Mouse (Mus musculus): ENCODE results near the gene Dnajb12. TPM values are rescaled to one million over a fixed set of nuclear protein-coding genes. Genes with fewer than 3 reads are reported as not detected.
"Not testable (repeated sequence)": the region's sequence is repeated elsewhere in the genome, so short reads cannot be mapped to it uniquely, and the experiment has no call there.

The Dnajb12 gene
- polyA plus RNA-seq, 1 experiment from 2014 or later = 27.3 TPM

DNA sequence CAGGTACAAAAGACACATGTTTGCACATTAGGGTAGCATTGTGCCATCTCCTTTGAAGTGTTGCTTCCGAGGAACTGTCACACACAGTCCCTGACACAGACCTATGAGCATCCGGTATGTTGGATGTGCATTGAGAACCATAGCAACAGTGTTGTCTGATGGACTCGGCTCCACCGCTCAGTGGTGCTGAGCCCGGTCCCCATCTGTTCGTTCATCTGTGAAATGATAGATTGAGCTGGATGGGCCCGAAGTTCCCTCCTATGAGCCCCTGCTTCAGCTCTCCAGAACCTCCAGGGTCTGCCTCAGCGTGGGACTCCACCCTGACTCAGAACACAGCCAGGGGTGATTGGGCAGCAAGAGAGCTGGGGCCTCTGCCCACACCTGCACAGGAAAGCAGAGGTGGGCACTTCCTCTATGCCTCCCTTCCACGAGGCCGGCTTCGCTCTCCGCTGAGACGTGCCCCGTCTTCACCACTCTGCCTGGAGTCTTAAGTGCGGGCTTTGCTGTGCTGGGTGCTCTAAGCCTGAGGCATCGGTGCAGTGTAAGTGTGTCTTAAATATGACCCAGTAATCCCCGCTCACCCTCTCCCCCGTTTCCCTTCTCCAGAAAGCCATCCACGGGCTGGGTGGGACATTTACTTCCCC is 15.0 kb upstream of the Dnajb12 start:
- no peak overlapping the region for H3K4me3 ChIP-seq (ENCODE audit: low read depth, low read length)
- no peak for DNase-seq (ENCODE audit: low spot score)
- no peaks in the 10 kb centered on the region for H3K9me3 ChIP-seq (ENCODE audit: control insufficient read depth, low read length)
- no peak overlapping the region for H3K9ac ChIP-seq (ENCODE audit: low read length)
- H3K36me3 ChIP-seq (ENCODE audit: control insufficient read depth, insufficient read depth, low read length) = no peaks in the 10 kb centered on the region
- H3K4me1 ChIP-seq (ENCODE audit: control insufficient read depth, insufficient read depth, low read length) = no peaks in the 10 kb centered on the region; the same call in none of the 2 replicates
- ATAC-seq (ENCODE audit: insufficient read depth, low FRiP score, low TSS enrichment) = no peak
- 60% methylated on average over 19 of the region's 19 CpGs for WGBS
- no peak overlapping the region for H3K4me2 ChIP-seq (ENCODE audit: low read depth)
- no peaks in the 10 kb centered on the region for H3K27me3 ChIP-seq (ENCODE audit: control insufficient read depth, insufficient read depth, low read length)
- H3K27ac ChIP-seq (ENCODE audit: low read depth, low read length) = no peak overlapping the region

DNA sequence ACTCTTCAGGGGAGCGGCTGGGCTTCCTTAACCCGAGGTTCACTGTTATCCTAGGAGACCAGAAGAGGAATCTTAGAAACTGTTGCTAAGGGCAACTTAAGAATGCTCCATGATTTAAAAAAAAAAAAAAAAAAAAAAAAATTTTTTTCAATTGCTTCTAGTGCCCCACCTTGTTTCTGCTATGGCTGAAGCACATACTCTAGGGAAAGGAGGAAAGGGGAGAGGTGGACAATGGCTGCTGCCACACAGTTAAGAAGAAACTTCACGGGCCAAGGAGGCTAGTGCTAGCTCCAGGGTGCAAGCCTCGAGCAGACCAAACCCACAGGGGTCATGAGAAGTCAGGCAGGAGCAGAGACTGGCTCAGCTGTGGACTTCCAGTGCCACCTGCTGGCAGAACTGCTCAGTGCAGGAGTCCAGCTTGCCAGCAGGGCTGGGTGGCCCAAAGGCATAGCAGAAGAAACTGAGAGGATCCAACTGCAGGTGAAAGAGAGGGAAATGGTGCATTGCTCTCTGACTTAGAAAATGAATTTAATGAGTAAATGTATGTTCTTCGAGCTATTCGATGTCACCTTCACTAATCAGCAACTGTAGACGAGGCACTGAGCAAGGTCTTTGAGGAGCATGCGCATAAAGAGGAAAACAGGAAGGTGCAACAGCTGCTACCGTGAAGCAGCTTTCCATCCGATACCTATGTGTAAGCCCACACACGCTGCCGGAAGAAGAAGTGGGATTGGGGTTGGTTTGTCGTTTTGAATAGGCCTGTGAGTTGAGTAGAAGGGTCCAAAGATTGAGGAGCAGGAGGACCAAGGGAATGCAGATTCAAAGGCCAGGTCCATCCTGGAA is 14.3 kb upstream of the Dnajb12 start:
- H3K36me3 ChIP-seq (ENCODE audit: control insufficient read depth, insufficient read depth, low read length) = no peaks in the 10 kb centered on the region
- no peaks in the 10 kb centered on the region; the same call in none of the 2 replicates for H3K4me1 ChIP-seq (ENCODE audit: control insufficient read depth, insufficient read depth, low read length)
- peak; percentile 74; the same call in 1 of the 2 replicates for ATAC-seq (ENCODE audit: insufficient read depth, low FRiP score, low TSS enrichment)
- WGBS = 34% methylated on average over 13 of the region's 13 CpGs
- no peak overlapping the region for H3K4me3 ChIP-seq (ENCODE audit: low read depth, low read length)
- H3K9me3 ChIP-seq (ENCODE audit: control insufficient read depth, low read length) = no peaks in the 10 kb centered on the region
- H3K27ac ChIP-seq (ENCODE audit: low read depth, low read length) = no peak overlapping the region
- H3K9ac ChIP-seq (ENCODE audit: low read length) = no peak overlapping the region
- H3K4me2 ChIP-seq (ENCODE audit: low read depth) = no peak overlapping the region
- DNase-seq (ENCODE audit: low spot score) = peak; percentile 87
- H3K27me3 ChIP-seq (ENCODE audit: control insufficient read depth, insufficient read depth, low read length) = no peaks in the 10 kb centered on the region

DNA sequence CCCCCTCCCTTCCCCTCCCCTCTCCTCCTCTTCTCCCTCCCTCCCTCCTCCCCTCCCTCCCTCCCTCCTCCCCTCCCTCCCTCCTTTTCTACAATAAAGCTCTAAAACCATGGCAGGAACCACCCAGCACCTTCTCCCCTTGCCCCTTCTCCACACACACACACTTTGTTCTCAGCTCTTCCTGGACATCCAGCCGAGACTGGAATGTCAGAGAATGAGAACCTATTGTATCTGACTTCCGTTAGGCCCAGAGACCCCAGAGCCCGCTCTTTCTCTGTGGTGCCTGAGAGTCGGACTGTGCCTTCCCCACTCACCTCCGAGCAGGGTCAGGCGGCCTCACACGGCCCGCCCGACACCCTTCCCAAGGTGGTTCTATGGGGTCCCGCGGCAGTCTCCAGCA is 11.1 kb upstream of the Dnajb12 start:
- ATAC-seq (ENCODE audit: insufficient read depth, low FRiP score, low TSS enrichment) (no peak), DNase-seq (ENCODE audit: low spot score) (no peak)
- H3K9me3 ChIP-seq (ENCODE audit: control insufficient read depth, low read length) = no peaks in the 10 kb centered on the region
- H3K4me1 ChIP-seq (ENCODE audit: control insufficient read depth, insufficient read depth, low read length) = no peaks in the 10 kb centered on the region; the same call in none of the 2 replicates
- H3K4me3 ChIP-seq (ENCODE audit: low read depth, low read length) = no peak overlapping the region
- no peaks in the 10 kb centered on the region for H3K36me3 ChIP-seq (ENCODE audit: control insufficient read depth, insufficient read depth, low read length)
- H3K4me2 ChIP-seq (ENCODE audit: low read depth) = no peak overlapping the region
- no peaks in the 10 kb centered on the region for H3K27me3 ChIP-seq (ENCODE audit: control insufficient read depth, insufficient read depth, low read length)
- WGBS = 62% methylated on average over 11 of the region's 11 CpGs
- H3K9ac ChIP-seq (ENCODE audit: low read length) = no peak overlapping the region
- no peak overlapping the region for H3K27ac ChIP-seq (ENCODE audit: low read depth, low read length)

DNA sequence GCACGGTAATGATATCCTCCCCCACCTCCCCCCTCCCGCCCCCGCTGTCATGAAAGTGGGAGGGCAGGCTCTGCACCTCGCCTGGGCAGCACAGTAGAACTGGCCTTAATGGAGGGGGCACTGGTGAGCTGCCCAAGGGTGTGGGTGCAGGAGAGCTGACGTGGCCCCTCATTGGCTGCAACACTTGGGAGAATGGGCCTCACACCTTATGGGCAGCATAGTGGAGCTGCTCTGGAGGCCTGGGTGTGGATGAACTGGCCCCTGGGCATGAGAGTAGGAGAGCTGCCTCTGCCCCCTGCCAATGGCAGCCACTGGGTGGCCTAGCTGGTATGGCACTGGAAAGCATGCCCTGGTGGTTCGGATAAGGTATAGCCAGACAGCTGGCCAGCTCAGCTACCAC is 9.3 kb upstream of the Dnajb12 start:
- Histone ChIP-seq H3K9me3 (ENCODE audit: control insufficient read depth, low read length) (no peaks in the 10 kb centered on the region), H3K36me3 (ENCODE audit: control insufficient read depth, insufficient read depth, low read length) (no peaks in the 10 kb centered on the region), H3K27ac (ENCODE audit: low read depth, low read length) (no peak overlapping the region), H3K4me2 (ENCODE audit: low read depth) (no peak overlapping the region), H3K9ac (ENCODE audit: low read length) (no peak overlapping the region), H3K4me3 (ENCODE audit: low read depth, low read length) (no peak overlapping the region), H3K4me1 (ENCODE audit: control insufficient read depth, insufficient read depth, low read length) (no peaks in the 10 kb centered on the region), H3K27me3 (ENCODE audit: control insufficient read depth, insufficient read depth, low read length) (no peaks in the 10 kb centered on the region)
- no peak for ATAC-seq (ENCODE audit: insufficient read depth, low FRiP score, low TSS enrichment)
- WGBS = 93% methylated on average over 6 of the region's 6 CpGs
- DNase-seq (ENCODE audit: low spot score) = no peak

DNA sequence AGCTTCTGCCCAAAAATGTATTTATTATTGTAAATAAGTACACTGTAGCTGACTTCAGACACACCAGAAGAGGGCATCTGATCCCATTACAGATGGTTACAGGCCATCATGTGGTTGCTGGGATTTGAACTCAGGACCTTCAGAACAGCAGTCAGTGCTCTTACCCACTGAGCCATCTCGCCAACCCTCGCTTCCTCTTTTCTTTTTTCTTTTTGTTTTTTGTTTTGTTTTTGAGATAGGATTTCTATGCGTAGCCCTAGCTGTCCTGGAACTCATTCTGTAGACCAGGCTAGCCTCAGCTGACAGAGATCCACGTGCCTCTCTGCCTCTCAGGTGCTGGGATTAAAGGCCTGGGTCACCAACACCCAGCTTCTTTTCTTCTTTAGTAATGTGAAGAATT is 6.7 kb upstream of the Dnajb12 start:
- H3K4me3 ChIP-seq (ENCODE audit: low read depth, low read length); H3K4me1 ChIP-seq (ENCODE audit: control insufficient read depth, insufficient read depth, low read length); ATAC-seq (ENCODE audit: insufficient read depth, low FRiP score, low TSS enrichment); H3K27ac ChIP-seq (ENCODE audit: low read depth, low read length); H3K9me3 ChIP-seq (ENCODE audit: control insufficient read depth, low read length); H3K4me2 ChIP-seq (ENCODE audit: low read depth); DNase-seq (ENCODE audit: low spot score); H3K27me3 ChIP-seq (ENCODE audit: control insufficient read depth, insufficient read depth, low read length); H3K36me3 ChIP-seq (ENCODE audit: control insufficient read depth, insufficient read depth, low read length); H3K9ac ChIP-seq (ENCODE audit: low read length): not testable (repeated sequence)
- WGBS = 86% methylated on average over 4 of the region's 4 CpGs

DNA sequence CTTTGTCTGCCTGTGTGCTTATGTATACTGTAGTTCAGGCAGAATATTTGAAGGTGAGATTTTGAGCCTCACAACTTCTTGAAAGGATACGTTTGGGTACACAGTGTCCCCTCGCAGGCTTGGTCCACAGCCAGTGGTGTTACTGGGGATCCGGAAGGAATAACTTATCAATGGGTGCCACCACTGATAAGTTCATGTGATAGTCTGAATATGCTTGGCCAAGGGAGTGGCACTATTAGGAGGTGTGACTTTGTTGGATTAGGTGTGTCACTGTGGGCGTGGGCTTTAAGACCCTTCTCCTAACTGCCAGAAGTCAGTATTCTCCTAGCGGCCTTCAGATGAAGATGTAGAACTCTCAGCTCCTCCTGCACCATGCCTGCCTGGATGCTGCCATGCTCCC is 6.2 kb upstream of the Dnajb12 start:
- DNase-seq (ENCODE audit: low spot score) (no peak), ATAC-seq (ENCODE audit: insufficient read depth, low FRiP score, low TSS enrichment) (no peak)
- Histone ChIP-seq H3K9me3 (ENCODE audit: control insufficient read depth, low read length) (no peaks in the 10 kb centered on the region), H3K36me3 (ENCODE audit: control insufficient read depth, insufficient read depth, low read length) (no peaks in the 10 kb centered on the region), H3K27ac (ENCODE audit: low read depth, low read length) (no peak overlapping the region), H3K9ac (ENCODE audit: low read length) (no peak overlapping the region), H3K4me3 (ENCODE audit: low read depth, low read length) (no peak overlapping the region), H3K4me1 (ENCODE audit: control insufficient read depth, insufficient read depth, low read length) (no peaks in the 10 kb centered on the region), H3K4me2 (ENCODE audit: low read depth) (no peak overlapping the region), H3K27me3 (ENCODE audit: control insufficient read depth, insufficient read depth, low read length) (no peaks in the 10 kb centered on the region)
- WGBS = 94% methylated on average over 5 of the region's 5 CpGs

DNA sequence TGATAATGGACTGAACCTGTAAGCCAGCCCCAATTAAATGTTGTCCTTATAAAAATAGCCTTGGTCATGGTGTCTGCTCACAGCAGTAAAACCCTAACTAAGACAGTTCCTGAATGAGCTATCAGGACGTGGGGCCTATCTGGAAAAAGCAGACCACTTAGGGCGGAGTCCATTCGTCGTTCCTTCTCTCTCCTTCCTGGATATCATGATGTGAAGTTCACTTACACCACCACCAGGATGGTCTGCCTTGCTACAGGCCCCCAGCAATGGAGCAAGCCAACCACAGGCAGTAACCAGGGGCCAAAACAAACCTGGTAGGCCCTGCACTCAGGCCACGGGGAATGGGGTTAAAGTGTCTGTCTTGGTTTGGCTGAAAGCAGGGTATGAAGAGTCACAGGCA is 5.7 kb upstream of the Dnajb12 start:
- no peak overlapping the region for H3K4me3 ChIP-seq (ENCODE audit: low read depth, low read length)
- H3K27ac ChIP-seq (ENCODE audit: low read depth, low read length) = no peak overlapping the region
- DNase-seq (ENCODE audit: low spot score) (no peak), ATAC-seq (ENCODE audit: insufficient read depth, low FRiP score, low TSS enrichment) (no peak)
- H3K9ac ChIP-seq (ENCODE audit: low read length) = no peak overlapping the region
- no peak overlapping the region for H3K4me2 ChIP-seq (ENCODE audit: low read depth)
- no peaks in the 10 kb centered on the region for H3K27me3 ChIP-seq (ENCODE audit: control insufficient read depth, insufficient read depth, low read length)
- no peaks in the 10 kb centered on the region for H3K36me3 ChIP-seq (ENCODE audit: control insufficient read depth, insufficient read depth, low read length)
- 76% methylated on average over 5 of the region's 5 CpGs for WGBS
- H3K4me1 ChIP-seq (ENCODE audit: control insufficient read depth, insufficient read depth, low read length) = no peaks in the 10 kb centered on the region
- no peaks in the 10 kb centered on the region for H3K9me3 ChIP-seq (ENCODE audit: control insufficient read depth, low read length)

DNA sequence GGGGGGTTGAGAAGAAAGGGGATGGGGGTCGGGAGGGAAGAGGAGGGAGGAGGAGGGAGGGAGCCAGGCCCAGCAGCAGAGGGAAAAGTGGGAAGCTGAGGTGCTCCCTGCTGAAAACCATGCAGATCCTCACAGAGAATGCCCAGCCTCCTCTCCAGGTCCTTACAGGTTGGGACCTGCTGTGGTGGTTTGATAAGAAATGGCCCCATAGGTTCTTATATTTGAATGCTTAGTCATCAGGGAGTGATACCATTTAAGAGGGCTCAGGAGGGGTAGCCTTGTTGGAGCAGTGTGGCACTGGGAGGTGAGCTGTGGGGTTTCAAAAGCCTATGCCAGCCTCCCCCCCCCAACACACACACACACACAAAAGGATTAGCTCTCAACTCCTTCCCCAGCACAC is 4.0 kb upstream of the Dnajb12 start:
- no peaks in the 10 kb centered on the region for H3K4me1 ChIP-seq (ENCODE audit: control insufficient read depth, insufficient read depth, low read length)
- no peaks in the 10 kb centered on the region for H3K27me3 ChIP-seq (ENCODE audit: control insufficient read depth, insufficient read depth, low read length)
- 33% methylated on average over 1 of the region's 1 CpGs for WGBS
- DNase-seq (ENCODE audit: low spot score) (no peak), ATAC-seq (ENCODE audit: insufficient read depth, low FRiP score, low TSS enrichment) (no peak)
- no peaks in the 10 kb centered on the region for H3K9me3 ChIP-seq (ENCODE audit: control insufficient read depth, low read length)
- H3K4me2 ChIP-seq (ENCODE audit: low read depth) = no peak overlapping the region
- no peak overlapping the region for H3K4me3 ChIP-seq (ENCODE audit: low read depth, low read length)
- no peak overlapping the region for H3K9ac ChIP-seq (ENCODE audit: low read length)
- H3K36me3 ChIP-seq (ENCODE audit: control insufficient read depth, insufficient read depth, low read length) = no peaks in the 10 kb centered on the region
- H3K27ac ChIP-seq (ENCODE audit: low read depth, low read length) = no peak overlapping the region

DNA sequence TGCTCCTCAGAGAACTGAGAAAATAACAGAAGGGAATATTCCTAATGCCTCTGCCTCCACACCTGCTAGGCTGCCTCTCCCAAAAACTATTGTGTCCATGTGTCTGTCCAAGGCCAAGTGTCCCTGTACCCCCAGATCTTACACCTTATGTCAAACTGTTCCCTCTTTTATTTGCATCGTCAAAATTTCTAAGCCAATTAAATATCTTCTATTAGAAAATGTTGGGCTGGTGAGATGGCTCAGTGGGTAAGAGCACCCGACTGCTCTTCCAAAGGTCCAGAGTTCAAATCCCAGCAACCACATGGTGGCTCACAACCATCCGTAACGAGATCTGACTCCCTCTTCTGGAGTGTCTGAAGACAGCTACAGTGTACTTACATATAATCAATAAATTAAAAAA is 2.7 kb upstream of the Dnajb12 start:
- H3K27ac ChIP-seq (ENCODE audit: low read depth, low read length); H3K27me3 ChIP-seq (ENCODE audit: control insufficient read depth, insufficient read depth, low read length); H3K4me3 ChIP-seq (ENCODE audit: low read depth, low read length); H3K4me1 ChIP-seq (ENCODE audit: control insufficient read depth, insufficient read depth, low read length); H3K9ac ChIP-seq (ENCODE audit: low read length); ATAC-seq (ENCODE audit: insufficient read depth, low FRiP score, low TSS enrichment); H3K4me2 ChIP-seq (ENCODE audit: low read depth); DNase-seq (ENCODE audit: low spot score); H3K9me3 ChIP-seq (ENCODE audit: control insufficient read depth, low read length); H3K36me3 ChIP-seq (ENCODE audit: control insufficient read depth, insufficient read depth, low read length): not testable (repeated sequence)
- 91% methylated on average over 3 of the region's 4 CpGs for WGBS

All from neural tube, embryonic 11.5 days (tissue).